Mouse (Mus musculus) megakaryocyte, adult 5-6 weeks (primary cell): ENCODE results near the gene Chia1. TPM values are rescaled to one million over a fixed set of nuclear protein-coding genes. Genes with fewer than 3 reads are reported as not detected.
"Not testable (repeated sequence)": the region's sequence is repeated elsewhere in the genome, so short reads cannot be mapped to it uniquely, and the experiment has no call there.

Experiments
- ATAC-seq: 2 replicates; pipeline ENCODE4 v1.8.0; 2016; ENCODE audit warnings: mild to moderate bottlenecking, inconsistent platforms; ENCODE audit not compliant: poor library complexity, severe bottlenecking
- total RNA-seq, 2 experiments: library from RNA; stranded (forward) in 1 of 2; stranded (reverse) in 1 of 2; fragments of 153-499, 151-499 nt in 1 of 2; fragments of 221-1000, 200-1000 nt in 1 of 2; gene quantifications; 2 replicates each; pipeline versions ENCODE4 v1.2.3 to v1.2.4; 2015 to 2017

Chia1 gene
- total RNA-seq (2015) (not detected in 2 replicates), total RNA-seq (2017) (not detected in 2 replicates)

GRCm38 (mm10) chr3:106112929-106113328 lies at the start of gene Chia1:
Chia1 (plus strand) TSS chr3:106113229.
- no peak for ATAC-seq

- ATAC-seq: peak; percentile 52; the same call in 1 of the 2 replicates
These were observed 45.3 kb upstream of the Chia1 start for GRCm38 (mm10) chr3:106067707-106068106.

- ATAC-seq: no peak
These were observed 42.0 kb upstream of the Chia1 start for GRCm38 (mm10) chr3:106070994-106071393.

- no peak for ATAC-seq
These were observed 38.2 kb upstream of the Chia1 start for GRCm38 (mm10) chr3:106074824-106075223.

GRCm38 (mm10) chr3:106126999-106127398 lies 14.0 kb downstream of the Chia1 start:
- ATAC-seq: no peak

- no peak for ATAC-seq
These were observed 15.9 kb downstream of the Chia1 start for GRCm38 (mm10) chr3:106128807-106129493.

- no peak for ATAC-seq
These were observed 18.7 kb downstream of the Chia1 start for GRCm38 (mm10) chr3:106131690-106132089.

GRCm38 (mm10) chr3:106144081-106144480 lies 31.1 kb downstream of the Chia1 start:
- ATAC-seq: no peak

- ATAC-seq: no peak
These were observed 41.4 kb downstream of the Chia1 start for GRCm38 (mm10) chr3:106154413-106154812.

GRCm38 (mm10) chr3:106167464-106167863 lies 54.4 kb downstream of the Chia1 start, which contains the start of gene Chil3:
Chil3 (minus strand) TSS chr3:106167564.
- peak; percentile 17; the same call in 1 of the 2 replicates for ATAC-seq

- ATAC-seq: peak; percentile 77
These were observed 57.6 kb downstream of the Chia1 start for GRCm38 (mm10) chr3:106170522-106171053.

GRCm38 (mm10) chr3:106171135-106171731 lies 58.2 kb downstream of the Chia1 start:
- ATAC-seq: peak; percentile 38

GRCm38 (mm10) chr3:106172506-106172905 lies 59.5 kb downstream of the Chia1 start:
- ATAC-seq: 0 out of 2 replicates have a peak, but pooled peaks have one; percentile 33

GRCm38 (mm10) chr3:106174971-106175370 lies 61.9 kb downstream of the Chia1 start:
- ATAC-seq: not testable (repeated sequence)

- no peak for ATAC-seq
These were observed 64.6 kb downstream of the Chia1 start for GRCm38 (mm10) chr3:106177509-106178189.

Other genes starting within 250 kb of the Chia1 start
- gene Adora3, start 242.4 kb upstream of the Chia1 start, total RNA-seq (2015): 12.7 and 15.0 TPM in 2 replicates
- 6.4 and 6.5 TPM in 2 replicates for gene Adora3, start 242.4 kb upstream of the Chia1 start, total RNA-seq (2017)
- gene Tmigd3, start 242.3 kb upstream of the Chia1 start, total RNA-seq (2015): 0.40 and 1.2 TPM in 2 replicates
- gene Tmigd3, start 242.3 kb upstream of the Chia1 start, total RNA-seq (2017): 2.1 and 5.8 TPM in 2 replicates
- 126 and 132 TPM in 2 replicates for gene I830077J02Rik, start 180.6 kb upstream of the Chia1 start, total RNA-seq (2015)
- gene I830077J02Rik, start 180.6 kb upstream of the Chia1 start, total RNA-seq (2017): 71.5 and 74.6 TPM in 2 replicates
- 22.3 and 23.0 TPM in 2 replicates for gene Wdr77, start 153.9 kb upstream of the Chia1 start, total RNA-seq (2015)
- 11.8 and 14.0 TPM in 2 replicates for gene Wdr77, start 153.9 kb upstream of the Chia1 start, total RNA-seq (2017)
- gene Atp5f1, start 153.1 kb upstream of the Chia1 start, total RNA-seq (2015): 442 and 475 TPM in 2 replicates
- 501 and 520 TPM in 2 replicates for gene Atp5f1, start 153.1 kb upstream of the Chia1 start, total RNA-seq (2017)
- 6.0 and 18.8 TPM in 2 replicates for gene Ovgp1, start 139.5 kb upstream of the Chia1 start, total RNA-seq (2015)
- 3.0 and 5.4 TPM in 2 replicates for gene Ovgp1, start 139.5 kb upstream of the Chia1 start, total RNA-seq (2017)
- gene Pifo, start 98.6 kb upstream of the Chia1 start, total RNA-seq (2015): not detected in 2 replicates
- not detected in 2 replicates for gene Pifo, start 98.6 kb upstream of the Chia1 start, total RNA-seq (2017)
- 10.8 and 13.7 TPM in 2 replicates for gene Chil5, start 80.4 kb upstream of the Chia1 start, total RNA-seq (2015)
- 7.0 and 7.6 TPM in 2 replicates for gene Chil5, start 80.4 kb upstream of the Chia1 start, total RNA-seq (2017)
- 2,315 and 2,335 TPM in 2 replicates for gene Chil3, start 54.3 kb downstream of the Chia1 start, total RNA-seq (2015)
- 1,740 and 1,755 TPM in 2 replicates for gene Chil3, start 54.3 kb downstream of the Chia1 start, total RNA-seq (2017)
- gene Chil4, start 106.3 kb downstream of the Chia1 start, total RNA-seq (2015): 0.14 and 0.18 TPM in 2 replicates
- gene Chil4, start 106.3 kb downstream of the Chia1 start, total RNA-seq (2017): 0.16 and 0.18 TPM in 2 replicates